Mouse (Mus musculus): Measurements from ENCODE around the gene Tmcc3.

The Tmcc3 gene

GRCm38 (mm10) chr10:94477366-94478225 lies 165.8 kb downstream of the Tmcc3 start:
- no peak for DNase-seq

- DNase-seq = no peak
These were observed 167.9 kb downstream of the Tmcc3 start for GRCm38 (mm10) chr10:94479646-94480045.

GRCm38 (mm10) chr10:94480380-94481101 lies 168.8 kb downstream of the Tmcc3 start:
- DNase-seq = peak; percentile 52

- DNase-seq = no peak
These were observed 169.9 kb downstream of the Tmcc3 start for GRCm38 (mm10) chr10:94481613-94482012.

GRCm38 (mm10) chr10:94486179-94486578 lies 174.4 kb downstream of the Tmcc3 start:
- no peak for DNase-seq

GRCm38 (mm10) chr10:94489509-94489908 lies 177.8 kb downstream of the Tmcc3 start:
- DNase-seq = no peak

GRCm38 (mm10) chr10:94491006-94491405 lies 179.3 kb downstream of the Tmcc3 start:
- no peak for DNase-seq

GRCm38 (mm10) chr10:94494403-94494846 lies 182.7 kb downstream of the Tmcc3 start:
- peak; percentile 47 for DNase-seq

GRCm38 (mm10) chr10:94495496-94496235 lies 183.9 kb downstream of the Tmcc3 start:
- no peak for DNase-seq

- DNase-seq = no peak
These were observed 185.2 kb downstream of the Tmcc3 start for GRCm38 (mm10) chr10:94496826-94497440.

GRCm38 (mm10) chr10:94500210-94500876 lies 188.6 kb downstream of the Tmcc3 start:
- DNase-seq = no peak

GRCm38 (mm10) chr10:94500877-94501273 lies 189.1 kb downstream of the Tmcc3 start:
- no peak for DNase-seq

GRCm38 (mm10) chr10:94501796-94502195 lies 190.0 kb downstream of the Tmcc3 start:
- DNase-seq = no peak

- DNase-seq = no peak
These were observed 193.6 kb downstream of the Tmcc3 start for GRCm38 (mm10) chr10:94505248-94505772.

- no peak for DNase-seq
These were observed 197.1 kb downstream of the Tmcc3 start for GRCm38 (mm10) chr10:94508863-94509262.

- no peak for DNase-seq
These were observed 201.0 kb downstream of the Tmcc3 start for GRCm38 (mm10) chr10:94512771-94513170.

- no peak for DNase-seq
These were observed 202.3 kb downstream of the Tmcc3 start for GRCm38 (mm10) chr10:94514091-94514505.

- DNase-seq = peak; percentile 74
These were observed 202.9 kb downstream of the Tmcc3 start for GRCm38 (mm10) chr10:94514506-94515178.

- peak; percentile 76 for DNase-seq
These were observed 203.4 kb downstream of the Tmcc3 start for GRCm38 (mm10) chr10:94515179-94515545.

GRCm38 (mm10) chr10:94515583-94515982 lies 203.8 kb downstream of the Tmcc3 start:
- no peak for DNase-seq

- DNase-seq = no peak
These were observed 208.1 kb downstream of the Tmcc3 start for GRCm38 (mm10) chr10:94519887-94520286.
